Mouse (Mus musculus) spleen, postnatal 14 days (tissue): Measurements from ENCODE around the gene Itgb3.
A peak's percentile ranks its signal among the peaks of the same experiment; 100 is the strongest.
"Not testable (repeated sequence)": the region's sequence is repeated elsewhere in the genome, so short reads cannot be mapped to it uniquely, and the experiment has no call there.

Source experiments
- DNase-seq, 2 experiments: peaks; one replicate each; pipeline ENCODE4 v3.0.0; 2021 to 2022; ENCODE audit warnings: low spot score in 2 of 2

Gene Itgb3

DNA sequence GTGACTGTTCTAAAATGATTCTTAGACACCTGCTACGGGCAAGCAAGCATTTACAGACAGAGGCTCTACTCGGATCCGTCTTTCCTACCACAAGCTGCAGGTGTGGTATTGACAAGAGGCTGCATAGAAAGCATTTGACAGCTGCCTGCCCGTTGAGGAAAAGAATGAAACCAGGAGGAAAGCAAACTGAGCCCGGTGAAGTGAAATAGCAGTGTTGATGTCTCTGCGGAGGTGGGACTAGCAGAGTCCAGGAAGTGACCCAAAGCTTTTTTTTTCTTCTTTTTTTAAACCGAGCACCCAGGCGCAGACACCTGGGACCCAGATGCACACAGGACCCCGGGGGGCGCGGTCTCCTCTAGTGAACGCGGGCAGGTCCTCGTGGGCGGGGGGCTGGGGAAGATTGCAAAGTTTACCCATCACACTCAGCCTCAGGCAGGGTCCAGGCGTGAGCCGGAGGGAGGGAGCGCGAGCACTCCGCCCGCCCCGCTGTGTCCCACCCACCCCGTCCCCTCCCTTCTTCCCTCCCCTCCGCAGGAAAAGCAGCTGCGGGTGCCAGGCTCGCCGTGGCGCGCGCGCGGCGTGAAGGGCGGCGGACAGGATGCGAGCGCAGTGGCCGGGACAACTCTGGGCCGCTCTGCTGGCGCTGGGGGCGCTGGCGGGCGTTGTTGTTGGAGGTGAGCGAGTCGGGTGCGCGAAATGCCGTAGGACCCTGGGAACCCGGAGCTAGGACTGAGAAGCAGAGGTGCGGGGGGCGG, at the start of gene Itgb3:
Itgb3 (plus strand) TSS at position 510 of the 755 bp plus-strand sequence.
- peak; percentile 53 to 71 for DNase-seq

DNA sequence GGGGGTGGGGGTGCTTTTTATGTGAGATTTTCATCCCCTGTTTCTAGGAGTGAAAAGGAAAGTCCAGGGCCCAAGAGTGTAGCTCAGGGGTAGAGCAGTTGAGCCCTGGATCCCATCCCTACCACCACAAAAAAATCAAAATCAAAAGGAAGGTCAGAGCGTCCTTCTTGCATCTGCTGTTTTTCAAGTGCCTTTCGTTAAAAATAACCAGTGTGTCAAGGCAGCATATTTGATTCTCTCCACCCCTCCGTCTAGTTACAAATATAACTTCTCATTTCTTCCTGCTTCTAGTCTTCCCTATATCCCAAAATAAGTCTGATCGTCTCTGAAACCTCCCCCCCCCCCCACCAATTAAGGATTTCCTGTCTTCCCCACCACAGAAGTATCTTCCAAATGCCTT, 49.7 kb upstream of the Itgb3 start:
- no peak for DNase-seq

GRCm38 (mm10) chr11:104558651-104559403, 49.0 kb upstream of the Itgb3 start:
- no peak for DNase-seq

- DNase-seq = no peak
Measured at GRCm38 (mm10) chr11:104560971-104561370, 46.8 kb upstream of the Itgb3 start.

- no peak for DNase-seq
Measured at GRCm38 (mm10) chr11:104563496-104563895, 44.3 kb upstream of the Itgb3 start.

DNA sequence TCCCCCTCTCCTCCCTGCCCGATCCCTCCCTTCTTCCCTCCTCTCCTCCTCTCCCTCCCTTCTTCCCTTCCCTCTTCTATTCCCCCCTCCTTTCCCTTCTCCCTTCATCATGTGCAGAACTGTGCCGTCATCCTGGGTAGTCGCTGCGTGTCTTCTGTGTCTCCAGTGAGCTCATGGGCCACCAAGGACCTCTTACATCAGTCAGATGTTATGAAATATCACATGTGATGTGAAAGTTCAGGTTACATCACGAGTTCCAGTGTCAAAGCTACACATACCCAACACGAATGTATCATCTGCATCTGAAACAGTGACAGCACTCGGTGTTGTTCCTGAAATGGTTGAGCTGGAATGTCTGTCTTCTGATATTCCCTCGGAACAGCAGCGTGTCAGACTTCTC, 42.6 kb upstream of the Itgb3 start:
- DNase-seq = no peak

DNA sequence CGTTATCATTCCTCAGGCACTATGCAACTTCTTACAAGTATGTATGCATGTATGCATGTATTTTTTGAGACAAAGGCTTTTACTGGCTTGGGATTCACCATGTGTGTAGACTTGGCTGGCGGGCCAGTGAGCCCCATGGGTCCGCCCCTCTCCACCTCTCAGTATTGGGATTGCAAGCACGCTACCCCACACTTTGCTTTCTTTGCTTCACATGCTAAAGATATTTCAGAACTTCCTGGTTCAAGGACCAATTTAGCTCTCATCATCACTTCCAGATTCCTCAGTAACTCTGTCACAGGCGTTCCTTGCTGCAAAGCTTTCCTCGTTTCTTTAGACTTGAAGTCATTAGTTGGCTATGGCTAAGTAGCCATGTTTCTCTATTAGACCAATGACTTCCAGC, 41.7 kb upstream of the Itgb3 start:
- DNase-seq = no peak

- DNase-seq = no peak
Measured at GRCm38 (mm10) chr11:104566796-104567195, 41.0 kb upstream of the Itgb3 start.

GRCm38 (mm10) chr11:104567736-104568135, 40.1 kb upstream of the Itgb3 start:
- DNase-seq = no peak

- no peak for DNase-seq
Measured at GRCm38 (mm10) chr11:104568326-104568725, 39.5 kb upstream of the Itgb3 start.

- not testable (repeated sequence) for DNase-seq
Measured at GRCm38 (mm10) chr11:104570515-104570914, 37.3 kb upstream of the Itgb3 start.

DNA sequence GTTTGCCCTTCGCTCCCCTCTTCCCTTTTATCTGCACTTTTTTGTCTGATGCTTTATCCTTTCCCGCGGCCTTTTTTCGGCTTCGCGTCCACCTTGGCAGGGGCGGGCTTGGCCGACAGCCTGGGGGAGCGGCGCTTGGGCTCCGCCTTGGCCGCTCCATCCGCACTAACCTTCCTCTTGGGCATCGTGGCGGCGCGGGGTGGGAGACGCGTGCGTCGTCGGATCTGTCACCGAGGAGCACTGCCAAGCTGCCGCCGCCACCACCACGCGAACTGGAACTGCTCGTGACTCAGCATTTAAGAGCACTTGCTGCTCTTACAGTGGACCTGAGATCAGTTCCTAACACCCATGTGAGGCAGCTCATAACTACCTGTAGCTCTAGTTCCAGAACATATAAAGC, 36.4 kb upstream of the Itgb3 start:
- not testable (repeated sequence) for DNase-seq

DNA sequence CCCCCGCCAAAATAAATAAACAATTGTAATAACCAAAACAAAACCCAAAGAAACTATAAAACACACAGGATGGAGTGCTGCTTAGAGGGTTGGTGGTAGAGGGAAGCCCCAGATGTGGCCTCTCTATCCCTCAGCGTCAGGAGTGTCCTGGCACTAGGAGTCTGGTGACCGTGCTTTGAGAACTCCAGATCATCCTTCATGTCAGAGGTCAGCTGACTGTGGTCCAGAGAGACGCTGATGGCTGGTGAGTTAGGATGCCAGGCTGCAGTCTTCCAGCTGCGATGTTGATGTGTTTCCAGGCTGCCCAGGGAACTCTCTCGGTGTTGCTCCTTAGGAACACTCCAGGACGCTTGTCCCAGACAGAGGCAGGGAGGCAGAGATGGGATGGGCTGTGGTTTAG, 35.7 kb upstream of the Itgb3 start:
- DNase-seq = no peak

GRCm38 (mm10) chr11:104572566-104572965, 35.2 kb upstream of the Itgb3 start:
- DNase-seq = no peak

DNA sequence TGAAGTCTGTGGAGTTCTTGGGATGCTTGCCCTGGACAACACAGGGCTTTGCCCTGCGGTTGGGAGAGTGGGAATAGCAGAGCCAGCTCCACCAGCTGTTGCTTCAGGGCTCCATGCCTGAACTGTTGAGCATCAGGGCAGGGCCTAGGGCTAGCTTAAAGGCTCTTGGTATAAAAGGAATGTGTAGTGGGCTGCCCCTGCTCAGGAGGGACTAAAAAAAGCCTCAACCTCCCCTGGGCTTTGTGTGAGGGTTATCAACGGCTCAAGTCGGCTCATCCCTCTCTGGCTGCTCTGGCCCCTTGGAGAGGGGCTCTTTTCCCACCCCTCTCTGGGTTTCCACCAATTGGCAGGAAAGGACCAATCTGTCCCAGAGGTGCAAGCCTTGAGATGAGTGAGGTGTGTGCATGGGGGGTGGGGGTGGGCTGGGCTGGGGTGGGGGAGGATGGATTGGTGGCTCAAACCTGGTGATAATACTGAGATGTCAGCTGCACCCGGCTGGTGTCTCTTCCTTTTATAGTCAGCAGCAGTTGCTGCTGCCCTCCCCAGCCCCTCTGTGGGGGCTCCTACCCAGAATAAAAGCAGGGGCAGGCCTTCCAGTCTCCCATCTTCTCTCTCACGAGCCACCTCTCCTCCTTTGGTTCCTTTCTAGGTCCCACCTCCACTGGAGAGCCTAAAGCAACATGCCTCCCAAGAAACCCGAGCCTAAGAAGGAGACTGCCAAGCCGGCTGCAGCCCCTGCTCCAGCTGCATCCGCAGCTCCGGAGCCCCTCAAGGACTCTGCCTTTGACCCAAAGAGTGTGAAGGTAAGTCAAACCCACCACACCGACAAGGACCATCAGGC, 30.8 kb upstream of the Itgb3 start:
- no peak for DNase-seq

DNA sequence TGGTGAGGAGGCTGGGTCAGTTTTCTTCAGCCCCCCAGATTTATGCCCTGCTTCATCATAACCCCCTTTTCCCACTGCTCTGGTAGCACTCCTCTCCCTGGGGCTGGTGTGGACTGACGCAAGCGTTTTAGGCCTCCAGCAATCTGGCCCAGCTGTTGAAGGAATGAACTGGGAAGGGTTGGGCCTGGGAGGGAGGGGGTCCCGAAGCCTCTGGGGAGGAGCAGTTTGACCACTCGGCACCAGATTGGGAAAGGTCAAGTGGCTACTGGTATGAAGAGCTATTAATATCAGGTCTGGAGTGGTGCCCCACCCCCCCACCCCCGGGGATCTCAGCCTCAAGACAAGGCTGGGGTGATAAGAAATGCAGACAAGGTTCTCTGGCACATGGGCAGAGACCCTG, 29.7 kb upstream of the Itgb3 start:
- no peak for DNase-seq

DNA sequence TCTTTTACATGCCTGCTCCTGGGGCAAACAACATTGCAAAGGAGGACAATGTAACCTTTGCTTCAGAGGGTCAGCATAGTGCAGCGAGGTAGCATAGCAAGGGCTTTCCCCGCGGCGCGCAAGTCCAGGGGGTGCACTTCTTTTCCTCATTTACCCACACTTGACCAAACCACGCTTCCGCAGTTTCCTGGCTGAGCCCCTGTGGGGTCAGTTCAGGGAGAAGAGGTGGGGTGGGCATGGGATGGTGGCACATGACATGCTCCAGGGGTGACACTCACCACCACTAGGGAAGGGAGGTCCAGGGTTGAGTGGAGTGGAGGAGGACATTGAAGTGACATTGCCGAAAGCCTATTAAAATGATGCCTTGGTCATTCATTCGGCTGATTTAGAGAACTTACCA, 28.7 kb upstream of the Itgb3 start:
- DNase-seq = no peak

DNA sequence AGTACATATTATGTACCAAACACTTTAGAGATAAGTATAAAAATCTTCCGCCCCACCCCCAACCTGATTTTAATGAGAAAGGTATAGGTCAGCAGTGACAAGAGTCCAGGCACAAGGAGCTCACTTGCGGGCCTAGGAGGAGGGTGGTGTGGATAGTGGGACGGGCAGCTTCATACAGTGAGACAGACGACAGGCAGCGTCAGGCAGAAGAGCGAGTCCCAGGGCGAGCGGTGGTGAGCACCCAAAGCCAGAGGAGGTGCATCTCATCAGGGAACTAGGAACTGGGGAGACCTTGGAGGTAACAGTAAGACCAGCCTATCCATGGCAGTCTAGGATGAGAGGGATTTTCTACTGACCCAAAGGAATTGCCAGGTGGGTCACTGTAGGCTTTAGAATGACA, 28.2 kb upstream of the Itgb3 start:
- no peak for DNase-seq

DNA sequence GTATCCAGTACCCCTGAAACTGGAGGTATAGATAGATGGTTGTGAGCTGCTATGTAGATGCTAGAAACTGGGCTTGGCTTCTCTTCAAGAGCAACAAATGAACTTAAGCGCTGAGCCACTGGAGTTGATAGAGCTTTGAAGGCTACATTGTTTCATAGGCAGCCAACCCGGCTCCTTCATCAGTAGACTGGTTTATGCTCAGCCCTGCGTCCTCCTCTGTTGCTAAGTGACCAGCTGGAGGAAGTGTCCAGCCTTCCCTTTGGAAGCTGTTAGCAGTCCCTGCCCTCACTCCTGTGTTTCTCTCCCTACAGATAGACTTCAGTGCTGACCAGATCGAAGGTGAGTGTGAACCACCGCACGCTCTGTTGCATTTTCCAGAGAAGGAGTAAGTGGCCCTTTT, 27.7 kb upstream of the Itgb3 start:
- DNase-seq = no peak

- no peak for DNase-seq
Measured at GRCm38 (mm10) chr11:104580606-104581005, 27.2 kb upstream of the Itgb3 start.

DNA sequence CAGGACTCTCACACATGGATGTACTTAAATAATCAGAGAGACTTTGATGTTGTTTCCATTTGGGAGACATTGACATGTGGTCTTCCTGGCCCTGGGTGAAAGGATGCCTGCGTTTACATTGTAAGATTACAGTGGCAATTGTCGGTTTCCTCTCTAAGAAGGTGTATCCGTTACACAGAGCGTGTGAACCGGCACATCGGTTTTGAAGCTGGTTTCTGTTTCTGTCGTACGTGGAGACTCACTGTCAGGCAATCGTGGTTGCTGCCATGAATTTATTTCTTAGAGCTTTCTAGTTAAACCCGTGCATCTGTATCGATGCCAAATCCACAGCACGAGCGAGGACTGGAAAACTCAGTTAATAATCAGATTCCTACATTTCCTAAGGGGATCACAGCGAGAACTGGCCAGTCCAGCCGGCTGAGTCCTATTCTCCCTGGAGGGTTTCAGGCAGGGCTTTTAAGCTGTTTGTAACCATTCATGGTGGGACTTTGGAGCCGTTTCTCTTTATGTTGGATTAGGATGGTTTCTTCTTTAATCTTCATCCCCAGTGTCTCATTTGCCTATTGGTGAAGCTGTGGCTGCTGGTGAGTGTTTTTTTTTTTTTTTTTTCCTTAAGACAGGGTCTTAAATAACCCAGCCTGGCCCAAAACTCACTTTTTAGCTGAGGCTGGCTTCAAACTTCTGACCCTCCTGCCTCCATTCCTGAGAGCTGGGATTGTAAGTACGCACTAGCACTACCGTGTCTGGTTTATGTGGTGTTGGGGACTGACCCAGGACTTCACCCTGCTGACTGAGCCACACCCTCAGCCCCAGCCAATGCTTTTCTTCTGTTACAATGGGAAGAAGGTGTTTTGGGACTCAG, 26.1 kb upstream of the Itgb3 start:
- peak in 1 of 2 experiments; percentile 27 for DNase-seq

- DNase-seq = no peak
Measured at GRCm38 (mm10) chr11:104582308-104582606, 25.5 kb upstream of the Itgb3 start.
